Mouse (Mus musculus): ENCODE measurements around the gene 9430007A20Rik.
"Not testable (repeated sequence)": the region's sequence is repeated elsewhere in the genome, so short reads cannot be mapped to it uniquely, and the experiment has no call there.

Gene 9430007A20Rik

DNA sequence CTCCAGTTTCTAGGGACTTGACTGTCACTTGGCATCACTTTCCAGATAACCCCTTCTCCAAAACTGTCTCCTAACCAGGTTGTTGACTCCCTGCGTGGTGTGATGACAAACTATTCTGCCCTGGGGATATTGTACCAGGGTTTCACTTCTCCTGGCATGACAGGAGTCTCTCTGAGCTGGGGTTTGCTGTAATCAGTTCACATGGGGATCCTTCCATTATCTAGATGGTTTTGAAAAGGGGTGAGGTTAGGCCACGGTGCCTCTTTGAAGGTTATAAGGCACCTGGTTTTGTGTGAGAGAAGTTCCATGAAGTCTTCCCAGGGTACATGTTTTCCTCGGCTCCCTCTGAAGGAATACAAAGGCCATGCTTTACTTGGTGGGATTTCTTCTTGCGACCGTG, at the start of gene 9430007A20Rik:
Gene 9430007A20Rik, plus strand, starts transcription at position 301 of the 400 bp plus-strand sequence.
- no peak for DNase-seq (ENCODE audit: low read depth, low spot score)

DNA sequence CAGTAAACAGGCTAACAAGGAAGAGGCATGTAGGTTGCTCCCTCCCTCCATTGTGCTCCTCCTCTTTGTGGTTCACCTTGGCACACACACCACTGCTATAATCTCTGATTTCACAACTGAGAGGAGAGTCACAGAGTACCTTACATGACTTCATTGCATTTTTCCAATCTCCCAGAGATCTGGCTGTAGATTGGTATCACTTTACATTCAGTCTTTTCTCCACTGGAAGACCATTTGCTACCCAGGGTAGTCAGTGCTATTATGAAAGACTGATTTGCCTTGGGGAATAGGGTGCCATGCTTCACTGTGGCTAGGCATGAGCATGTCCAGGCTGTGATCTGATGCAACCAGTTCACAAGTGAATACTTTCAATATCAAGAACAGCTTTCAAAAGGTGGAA, 26.3 kb upstream of the 9430007A20Rik start:
- no peak for DNase-seq (ENCODE audit: low read depth, low spot score)

DNA sequence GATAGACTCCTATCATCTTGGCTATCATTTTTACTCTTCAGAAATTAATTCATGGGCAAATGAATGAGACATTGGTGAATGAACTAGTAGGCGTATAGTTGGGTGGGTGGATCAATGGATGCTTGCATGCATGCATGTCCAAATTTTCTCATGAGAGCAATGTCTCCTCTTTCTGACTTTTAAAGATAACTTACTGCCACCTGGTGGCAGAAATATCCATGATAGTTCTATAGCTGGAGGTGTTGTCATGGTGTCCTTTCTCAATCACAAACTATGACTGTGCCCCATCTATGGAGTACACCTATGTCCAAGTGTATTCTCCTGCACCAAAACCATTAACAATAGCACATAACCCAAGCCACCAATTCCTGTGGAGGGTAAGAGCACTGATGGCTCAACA, 13.1 kb upstream of the 9430007A20Rik start:
- DNase-seq (ENCODE audit: low read depth, low spot score): no peak

DNA sequence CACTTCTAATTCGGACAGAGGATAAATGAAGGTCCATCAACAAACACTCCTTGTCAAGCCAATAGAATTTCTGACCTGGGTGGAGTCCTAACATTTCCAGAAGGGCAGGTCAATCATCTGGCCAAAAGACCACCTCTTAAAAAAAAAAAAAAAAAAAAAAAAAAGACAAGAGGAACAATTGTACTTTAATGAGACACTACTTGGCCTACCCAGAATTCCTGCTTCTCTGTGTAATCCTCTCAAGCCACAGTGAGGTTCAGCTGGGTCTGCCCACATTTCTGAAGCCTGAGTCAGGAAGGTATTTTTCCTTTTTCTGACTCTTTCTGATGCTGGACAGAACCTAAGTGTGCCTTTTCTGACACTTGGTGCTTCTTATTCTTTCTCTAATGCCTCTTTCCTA, 25.1 kb downstream of the 9430007A20Rik start:
- no peak for DNase-seq (ENCODE audit: low read depth, low spot score)

DNA sequence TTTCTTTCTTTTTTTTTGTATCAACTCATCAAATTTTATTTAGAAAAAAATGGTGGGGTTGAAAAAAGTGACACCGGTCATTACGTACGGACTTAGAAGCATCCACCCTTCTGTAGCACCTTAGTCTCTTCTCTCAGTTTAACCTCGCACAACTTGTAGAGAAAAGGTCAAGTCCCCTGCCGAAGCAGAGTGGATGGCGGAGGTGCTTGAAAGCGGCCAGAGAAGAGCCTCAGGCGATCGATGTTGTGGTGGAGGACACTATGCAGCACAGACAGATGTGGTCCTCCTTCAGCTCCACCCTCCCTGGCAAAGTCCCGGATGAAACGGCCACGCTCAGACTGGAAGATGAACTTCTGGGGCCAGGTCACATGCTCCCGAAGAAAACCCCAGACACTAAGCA, 25.7 kb downstream of the 9430007A20Rik start:
- not testable (repeated sequence) for DNase-seq (ENCODE audit: low read depth, low spot score)

DNA sequence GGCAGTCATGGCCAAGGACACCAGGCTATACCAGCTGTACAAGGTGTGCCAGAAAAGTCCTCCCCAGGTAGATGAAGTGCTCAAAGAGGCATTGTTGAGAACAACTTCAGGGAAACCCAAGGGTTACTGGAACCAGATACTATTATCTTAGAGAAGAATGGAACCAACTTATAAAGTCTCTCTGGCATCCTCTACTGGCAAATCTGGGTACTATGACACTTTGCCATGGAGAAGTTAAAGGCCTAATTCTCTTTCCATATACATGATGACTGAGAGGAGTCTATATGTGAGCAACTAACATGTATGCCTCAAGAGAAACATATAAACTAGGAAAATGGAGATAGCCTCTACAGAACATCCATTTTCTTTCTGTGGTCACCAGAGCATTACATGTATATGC, 31.5 kb downstream of the 9430007A20Rik start:
- DNase-seq (ENCODE audit: low read depth, low spot score): no peak

DNA sequence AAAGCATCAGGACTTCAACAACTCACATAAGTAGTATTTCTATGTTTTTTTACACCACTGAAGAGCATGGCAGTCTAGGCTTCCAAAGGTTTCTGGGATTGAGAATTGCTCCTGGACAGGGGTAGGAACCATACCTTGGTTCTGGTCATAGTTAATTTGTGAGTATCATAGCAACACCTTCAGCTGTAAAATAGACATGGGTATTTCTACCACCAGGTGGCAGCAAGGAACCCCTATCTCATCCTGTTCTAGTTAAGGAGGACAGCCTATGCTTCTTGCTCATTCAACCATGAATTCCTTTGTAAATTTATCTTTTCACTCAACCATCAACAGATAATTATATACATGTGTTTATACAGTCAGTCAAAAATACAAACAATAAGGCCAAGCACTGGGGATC, 40.2 kb downstream of the 9430007A20Rik start:
- no peak for DNase-seq (ENCODE audit: low read depth, low spot score)

DNA sequence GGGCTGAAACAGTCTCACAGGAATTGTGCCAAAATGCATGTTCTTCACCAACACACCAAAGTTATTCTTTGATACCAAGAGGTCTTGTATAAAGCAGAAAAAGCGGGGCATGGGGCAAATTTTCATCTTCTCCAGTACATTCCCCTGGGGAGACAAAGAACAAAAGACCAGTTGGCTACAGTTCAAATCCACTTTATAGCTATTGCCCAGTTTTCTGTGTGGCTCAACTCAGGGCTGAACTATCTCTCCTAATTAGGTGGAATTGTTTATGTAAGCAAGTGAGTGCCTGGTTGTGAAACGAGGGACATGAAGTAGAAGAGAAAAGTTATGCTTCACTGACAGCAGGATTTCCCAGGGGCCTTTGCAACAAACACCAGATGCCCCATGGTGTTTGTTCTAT, 41.6 kb downstream of the 9430007A20Rik start:
- no peak for DNase-seq (ENCODE audit: low read depth, low spot score)

DNA sequence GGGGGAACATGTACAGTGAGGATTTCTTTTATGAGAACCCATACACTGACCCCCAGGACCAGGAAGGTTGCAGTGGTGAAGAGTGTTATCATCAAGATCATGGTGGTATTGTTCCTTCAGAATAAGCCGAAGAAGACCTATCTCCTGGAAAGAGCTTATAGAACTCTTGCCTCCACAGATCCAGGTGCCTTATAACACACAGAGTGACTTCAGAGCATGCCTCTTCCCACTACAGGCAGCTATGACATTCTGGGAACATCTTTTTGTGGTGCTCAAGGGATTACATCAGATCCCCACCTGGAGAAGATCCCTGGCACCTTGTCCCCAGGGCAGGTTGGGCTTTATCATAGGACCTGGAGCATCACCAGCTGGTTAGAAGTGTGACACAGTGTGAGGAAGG, 45.4 kb downstream of the 9430007A20Rik start, which contains the start of gene Gm13124:
Gene Gm13124, minus strand, starts transcription at position 101 of the 400 bp plus-strand sequence.
- no peak for DNase-seq (ENCODE audit: low read depth, low spot score)

DNA sequence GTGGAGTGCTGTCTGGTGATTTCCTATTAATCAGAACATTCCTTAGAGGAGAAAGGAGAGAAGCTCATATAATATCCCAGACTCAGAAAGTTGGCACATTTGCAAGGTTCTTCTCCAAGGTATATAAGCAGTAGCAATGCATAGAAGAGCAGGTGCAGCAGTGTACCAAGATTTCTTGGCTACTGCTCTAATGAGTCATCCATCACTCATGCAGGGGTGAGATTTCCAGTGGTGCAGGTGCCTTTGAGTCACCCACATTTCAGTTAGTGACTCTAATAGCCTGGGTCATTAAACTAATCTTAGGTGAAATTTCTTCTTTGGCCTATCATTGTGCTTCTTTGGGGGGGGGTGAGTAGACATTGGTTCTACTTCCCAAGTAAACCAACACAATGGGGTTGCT, 48.1 kb downstream of the 9430007A20Rik start:
- DNase-seq (ENCODE audit: low read depth, low spot score): no peak

All from embryo, embryonic 11.5 days (tissue).